In genomic region chr8:27481228-27481627, GRCm38 (mm10) we compare ENCODE assay signal across 13 mouse cellular contexts. TPM values are rescaled to one million over a fixed set of nuclear protein-coding genes. Genes with fewer than 3 reads are reported as not detected.
DNase-seq lines count a peak whose midpoint lies in the region; ATAC-seq and TF ChIP-seq lines count a peak whose summit lies in the region.
"Had no signal": no experiment of that assay in that cellular context is flagged by ENCODE, and none has a peak within 500 bp of the region (broad histone marks: within the 10 kb centered on the region; RNA-seq: fewer than 3 reads in every experiment).

No protein-coding gene starts in this region.

- 42% methylated on average over 2 of the region's 2 CpGs for WGBS in embryonic facial prominence, embryonic 11.5 days
- WGBS in embryonic facial prominence, embryonic 10.5 days, result 45% methylated on average over 2 of the region's 2 CpGs

- TF ChIP-seq CTCF in layer of hippocampus, adult 2 months (conservative IDR thresholded peaks at IDR 0.05), result peak; percentile 80

- DNase-seq in embryonic facial prominence, embryonic 11.5 days (ENCODE audit: low spot score), result peak; percentile 51
- no peak for DNase-seq in embryonic facial prominence, embryonic 10.5 days (ENCODE audit: low spot score)
- peak in 1 of 2 experiments; percentile 9 for DNase-seq in layer of hippocampus, adult 2 months (ENCODE audit: low spot score in 2 of 2)
- DNase-seq in layer of hippocampus, adult 9-11 months, result no peak
- DNase-seq in 416B (ENCODE audit: low read depth), result peak; percentile 38
- DNase-seq in T-cell, adult 2 months (ENCODE audit: low spot score), result no peak

- H3K27me3 ChIP-seq in embryonic facial prominence, embryonic 11.5 days (ENCODE audit: control insufficient read depth, insufficient read depth, low read length), result no peaks in the 10 kb centered on the region
- no peaks in the 10 kb centered on the region for H3K27me3 ChIP-seq in embryonic facial prominence, embryonic 10.5 days (replicated peaks; ENCODE audit: low read depth, poor library complexity, severe bottlenecking)

- ATAC-seq in embryonic facial prominence, embryonic 11.5 days (replicated peaks; ENCODE audit: insufficient number of reproducible peaks, low FRiP score, low TSS enrichment, low read depth), result no peak
- peak; percentile 62; the same call in 1 of the 2 replicates for ATAC-seq in common myeloid progenitor, adult 5-6 weeks (replicated peaks; ENCODE audit: low read depth, poor library complexity, severe bottlenecking)
- no peak for ATAC-seq in inflammation-experienced regulatory T-cells, adult 6 months

- H3K36me3 ChIP-seq in embryonic facial prominence, embryonic 11.5 days (replicated peaks; ENCODE audit: control insufficient read depth, insufficient read depth, low read depth, low read length), result no peaks in the 10 kb centered on the region
- H3K36me3 ChIP-seq in embryonic facial prominence, embryonic 10.5 days (replicated peaks), result no peaks in the 10 kb centered on the region

- H3K4me3 ChIP-seq in embryonic facial prominence, embryonic 11.5 days (ENCODE audit: low read depth, low read length), result no peak overlapping the region
- H3K4me3 ChIP-seq in embryonic facial prominence, embryonic 10.5 days, result no peak overlapping the region
- no peak overlapping the region for H3K4me3 ChIP-seq in layer of hippocampus, adult 2 months

- H3K9ac ChIP-seq in embryonic facial prominence, embryonic 11.5 days (replicated peaks; ENCODE audit: low read length), result no peak overlapping the region

- H3K4me1 ChIP-seq in embryonic facial prominence, embryonic 11.5 days (ENCODE audit: control insufficient read depth, insufficient read depth, low read length), result no peaks in the 10 kb centered on the region
- H3K4me1 ChIP-seq in embryonic facial prominence, embryonic 10.5 days, result no peaks in the 10 kb centered on the region

- H3K27ac ChIP-seq in embryonic facial prominence, embryonic 11.5 days (replicated peaks; ENCODE audit: low read depth, low read length), result no peak overlapping the region
- H3K27ac ChIP-seq in embryonic facial prominence, embryonic 10.5 days (replicated peaks), result no peak overlapping the region
- no peak overlapping the region for H3K27ac ChIP-seq in layer of hippocampus, adult 2 months
- H3K27ac ChIP-seq: macrophage had no signal

- H3K9me3 ChIP-seq in embryonic facial prominence, embryonic 11.5 days (replicated peaks; ENCODE audit: control insufficient read depth, low read length), result no peaks in the 10 kb centered on the region
- no peaks in the 10 kb centered on the region for H3K9me3 ChIP-seq in embryonic facial prominence, embryonic 10.5 days

- H3K4me2 ChIP-seq in embryonic facial prominence, embryonic 11.5 days (ENCODE audit: low read depth, low read length), result no peak overlapping the region

RNA-seq across cellular contexts. Expression of gene Poteg, which starts 33.8 kb away (rescaled TPM):
- polyA plus RNA-seq in embryonic facial prominence, embryonic 11.5 days (2014; fragmentation: Nextera tagmentation; extraction: Ambion mirVana), result not detected in 2 replicates
- not detected in 2 replicates for polyA plus RNA-seq in embryonic facial prominence, embryonic 10.5 days (2016; fragmentation: Nextera tagmentation; extraction: Ambion mirVana)
- total RNA-seq in layer of hippocampus, adult 2 months (2021), result not detected
- not detected in 2 replicates for total RNA-seq in common myeloid progenitor, adult 5-6 weeks (2017)
- polyA plus RNA-seq in inflammation-experienced regulatory T-cells, adult 6 months (2017; shearing (Covaris generic)), result not detected
- total RNA-seq: layer of hippocampus, postnatal 25 days had no signal
- polyA plus RNA-seq: heart, embryonic 14.5 days; macrophage; neural tube, embryonic 14.5 days; stomach, embryonic 16.5 days had no signal

RNA-seq across cellular contexts. Expression of gene Gm45861, which starts 34.3 kb away (rescaled TPM):
- polyA plus RNA-seq in embryonic facial prominence, embryonic 11.5 days (2014; fragmentation: Nextera tagmentation; extraction: Ambion mirVana), result not detected in 2 replicates
- polyA plus RNA-seq in embryonic facial prominence, embryonic 10.5 days (2016; fragmentation: Nextera tagmentation; extraction: Ambion mirVana), result not detected in 2 replicates
- total RNA-seq in layer of hippocampus, adult 2 months (2021), result under 1 TPM in 1 of 2 experiments, not detected in 1; 0.07 TPM
- not detected in 2 replicates for total RNA-seq in common myeloid progenitor, adult 5-6 weeks (2017)
- polyA plus RNA-seq in inflammation-experienced regulatory T-cells, adult 6 months (2017; shearing (Covaris generic)), result under 1 TPM in 1 of 3 experiments, not detected in 2; 0.04 TPM
- polyA plus RNA-seq: heart, embryonic 14.5 days; macrophage; neural tube, embryonic 14.5 days; stomach, embryonic 16.5 days had no signal

Comparison
In these comparisons a context has a peak if more than half of its experiments do, and no peak if none do; other contexts are left out.
1. DNase-seq: peak in embryonic facial prominence, embryonic 11.5 days (single experiment) and 416B (single experiment); none in embryonic facial prominence, embryonic 10.5 days (single experiment), layer of hippocampus, adult 9-11 months (single experiment) and T-cell, adult 2 months (single experiment).